Mouse (Mus musculus) hindbrain, embryonic 15.5 days (tissue): ENCODE measurements around the gene Sipa1l3. TPM values are rescaled to one million over a fixed set of nuclear protein-coding genes. Genes with fewer than 3 reads are reported as not detected.

Source experiments
- ATAC-seq: fragments of 200-750 bp; cut with Nextera tagmentation; 2 replicates; pipeline ENCODE4 v1.8.0; 2017; ENCODE audit warnings: low read depth, moderate number of reproducible peaks, moderate TSS enrichment; ENCODE audit not compliant: low FRiP score
- H3K27ac ChIP-seq: fragments of 300-500 bp; sonication (generic); replicated peaks from 2 replicates; pipeline ENCODE4 v1.5.1; 2015; ENCODE audit warnings: mild to moderate bottlenecking, inconsistent platforms
- H3K27me3 ChIP-seq: fragments of 300-500 bp; sonication (generic); 2 replicates; pipeline ENCODE4 v1.6.1; 2015; ENCODE audit warnings: control low read depth, inconsistent platforms
- H3K36me3 ChIP-seq: fragments of 300-500 bp; sonication (generic); 2 replicates; pipeline ENCODE4 v1.6.1; 2015; ENCODE audit warnings: control low read depth, inconsistent platforms
- H3K4me1 ChIP-seq: fragments of 300-500 bp; sonication (generic); replicated peaks from 2 replicates; pipeline ENCODE4 v1.6.1; 2015; ENCODE audit warnings: control low read depth, inconsistent platforms
- H3K4me2 ChIP-seq: fragments of 300-500 bp; sonication (generic); 2 replicates; pipeline ENCODE4 v1.6.1; 2015; ENCODE audit warnings: moderate library complexity, mild to moderate bottlenecking, inconsistent platforms
- H3K4me3 ChIP-seq: fragments of 300-500 bp; sonication (generic); 2 replicates; pipeline ENCODE4 v1.5.1; 2015; ENCODE audit warnings: mild to moderate bottlenecking, inconsistent platforms
- H3K9ac ChIP-seq: fragments of 300-500 bp; sonication (generic); 2 replicates; pipeline ENCODE4 v1.6.1; 2015; ENCODE audit warnings: inconsistent platforms
- H3K9me3 ChIP-seq: fragments of 300-500 bp; sonication (generic); 2 replicates; pipeline ENCODE4 v1.6.1; 2016; ENCODE audit warnings: control low read depth, inconsistent platforms
- WGBS: fragments of 180-500 bp; shearing (Covaris S2); methylation state at CpG from one replicate; pipeline ENCODE4 v1.1.7; 2015; 5-methylcytosine and 5-hydroxymethylcytosine counted together
- polyA plus RNA-seq: library from polyadenylated mRNA; unstranded; fragments of >200 nt; fragmentation: Nextera tagmentation; extraction: Ambion mirVana; gene quantifications from 2 replicates; pipeline ENCODE4 v1.2.1, GENCODE M21; 2015

Gene Sipa1l3
- polyA plus RNA-seq, 1 experiment from 2014 or later, result 23.3 TPM

- no peaks in the 10 kb centered on the region for H3K27me3 ChIP-seq
- peaks cover 20% of the 10 kb centered on the region for H3K4me1 ChIP-seq
- no peaks in the 10 kb centered on the region for H3K36me3 ChIP-seq
- H3K27ac ChIP-seq, result no peak overlapping the region
- ATAC-seq, result no peak
- H3K4me3 ChIP-seq, result no peak overlapping the region
- H3K9ac ChIP-seq, result no peak overlapping the region
- no peak overlapping the region for H3K4me2 ChIP-seq
- H3K9me3 ChIP-seq, result no peaks in the 10 kb centered on the region
- WGBS, result 66% methylated on average over 3 of the region's 3 CpGs
Observed at GRCm38 (mm10) chr7:29491471-29491755, 27.0 kb downstream of the Sipa1l3 start.

- no peak overlapping the region for H3K4me3 ChIP-seq
- H3K9me3 ChIP-seq, result no peaks in the 10 kb centered on the region
- H3K4me1 ChIP-seq, result peaks cover 15% of the 10 kb centered on the region
- no peaks in the 10 kb centered on the region for H3K27me3 ChIP-seq
- H3K4me2 ChIP-seq, result no peak overlapping the region
- no peak overlapping the region for H3K9ac ChIP-seq
- 77% methylated on average over 8 of the region's 8 CpGs for WGBS
- ATAC-seq, result no peak
- H3K27ac ChIP-seq, result no peak overlapping the region
- no peaks in the 10 kb centered on the region for H3K36me3 ChIP-seq
Observed at GRCm38 (mm10) chr7:29490704-29491470, 27.6 kb downstream of the Sipa1l3 start.

- H3K36me3 ChIP-seq, result no peaks in the 10 kb centered on the region
- ATAC-seq, result no peak
- 16% methylated on average over 7 of the region's 7 CpGs for WGBS
- no peaks in the 10 kb centered on the region for H3K9me3 ChIP-seq
- H3K4me3 ChIP-seq, result no peak overlapping the region
- no peak overlapping the region for H3K9ac ChIP-seq
- peak overlapping the region; percentile 25; the same call in 1 of the 2 replicates for H3K27ac ChIP-seq
- no peaks in the 10 kb centered on the region for H3K27me3 ChIP-seq
- H3K4me2 ChIP-seq, result no peak overlapping the region
- H3K4me1 ChIP-seq, result peaks cover 13% of the 10 kb centered on the region
Observed at GRCm38 (mm10) chr7:29489851-29490250, 28.6 kb downstream of the Sipa1l3 start.

- H3K27ac ChIP-seq, result no peak overlapping the region
- H3K4me3 ChIP-seq, result no peak overlapping the region
- 16% methylated on average over 3 of the region's 3 CpGs for WGBS
- no peaks in the 10 kb centered on the region for H3K9me3 ChIP-seq
- ATAC-seq, result no peak
- no peaks in the 10 kb centered on the region for H3K27me3 ChIP-seq
- peaks cover 13% of the 10 kb centered on the region for H3K4me1 ChIP-seq
- H3K36me3 ChIP-seq, result no peaks in the 10 kb centered on the region
- no peak overlapping the region for H3K9ac ChIP-seq
- H3K4me2 ChIP-seq, result no peak overlapping the region
Observed at GRCm38 (mm10) chr7:29489364-29489763, 29.1 kb downstream of the Sipa1l3 start.

DNA sequence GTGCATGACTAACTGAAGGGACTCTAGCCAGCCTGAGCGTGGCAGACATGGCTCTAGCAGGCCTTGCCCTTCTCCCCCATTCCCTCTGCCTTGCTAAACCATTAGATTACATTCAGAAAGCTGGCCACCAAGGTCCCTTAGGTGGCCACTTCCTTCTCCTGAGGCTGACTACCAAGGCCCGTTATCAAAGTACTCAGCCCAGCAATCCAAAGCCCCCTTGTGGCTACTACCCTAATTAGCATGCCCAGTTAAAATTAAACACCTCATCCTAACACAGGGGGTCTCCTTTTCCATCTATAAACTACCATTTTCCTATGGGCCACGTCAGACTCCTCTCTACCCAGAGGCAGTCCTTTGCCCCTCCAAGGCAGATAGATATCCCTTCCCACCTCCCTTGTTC is 31.7 kb downstream of the Sipa1l3 start:
- no peak overlapping the region for H3K4me2 ChIP-seq
- H3K27me3 ChIP-seq, result no peaks in the 10 kb centered on the region
- no peaks in the 10 kb centered on the region for H3K9me3 ChIP-seq
- no peak overlapping the region for H3K27ac ChIP-seq
- no peak overlapping the region for H3K4me3 ChIP-seq
- no peaks in the 10 kb centered on the region for H3K36me3 ChIP-seq
- peaks cover 21% of the 10 kb centered on the region for H3K4me1 ChIP-seq
- 65% methylated on average over 3 of the region's 3 CpGs for WGBS
- no peak overlapping the region for H3K9ac ChIP-seq
- ATAC-seq, result no peak

DNA sequence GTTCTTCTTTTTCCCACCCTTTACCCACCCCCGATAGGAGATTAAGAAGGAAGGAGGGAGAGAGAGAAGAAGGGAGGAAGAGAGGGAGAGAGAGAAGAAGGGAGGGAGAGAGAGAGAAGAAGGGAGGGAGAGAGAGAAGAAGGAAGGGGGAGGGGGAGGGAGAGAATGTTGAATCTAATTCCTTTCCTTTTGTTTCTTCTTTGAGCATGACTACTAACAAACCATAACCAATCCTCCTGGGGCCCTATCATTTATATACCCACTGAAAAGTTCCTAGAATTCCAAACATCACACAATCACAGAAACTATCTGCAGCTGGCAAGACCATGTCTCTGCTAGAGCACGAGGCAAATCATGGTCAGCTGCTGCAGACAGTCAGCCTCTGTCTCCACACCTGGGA is 32.7 kb downstream of the Sipa1l3 start:
- no peak overlapping the region for H3K4me3 ChIP-seq
- H3K27me3 ChIP-seq, result no peaks in the 10 kb centered on the region
- ATAC-seq, result no peak
- 83% methylated on average over 2 of the region's 2 CpGs for WGBS
- no peaks in the 10 kb centered on the region for H3K36me3 ChIP-seq
- H3K4me2 ChIP-seq, result no peak overlapping the region
- no peak overlapping the region for H3K9ac ChIP-seq
- H3K27ac ChIP-seq, result no peak overlapping the region
- H3K4me1 ChIP-seq, result peaks cover 32% of the 10 kb centered on the region
- H3K9me3 ChIP-seq, result no peaks in the 10 kb centered on the region

GRCm38 (mm10) chr7:29483556-29483955 is 34.9 kb downstream of the Sipa1l3 start:
- no peak overlapping the region for H3K9ac ChIP-seq
- H3K36me3 ChIP-seq, result no peaks in the 10 kb centered on the region
- H3K4me1 ChIP-seq, result peaks cover 24% of the 10 kb centered on the region
- H3K27me3 ChIP-seq, result no peaks in the 10 kb centered on the region
- 66% methylated on average over 4 of the region's 4 CpGs for WGBS
- H3K4me2 ChIP-seq, result no peak overlapping the region
- H3K9me3 ChIP-seq, result no peaks in the 10 kb centered on the region
- ATAC-seq, result no peak
- H3K27ac ChIP-seq, result no peak overlapping the region
- no peak overlapping the region for H3K4me3 ChIP-seq

DNA sequence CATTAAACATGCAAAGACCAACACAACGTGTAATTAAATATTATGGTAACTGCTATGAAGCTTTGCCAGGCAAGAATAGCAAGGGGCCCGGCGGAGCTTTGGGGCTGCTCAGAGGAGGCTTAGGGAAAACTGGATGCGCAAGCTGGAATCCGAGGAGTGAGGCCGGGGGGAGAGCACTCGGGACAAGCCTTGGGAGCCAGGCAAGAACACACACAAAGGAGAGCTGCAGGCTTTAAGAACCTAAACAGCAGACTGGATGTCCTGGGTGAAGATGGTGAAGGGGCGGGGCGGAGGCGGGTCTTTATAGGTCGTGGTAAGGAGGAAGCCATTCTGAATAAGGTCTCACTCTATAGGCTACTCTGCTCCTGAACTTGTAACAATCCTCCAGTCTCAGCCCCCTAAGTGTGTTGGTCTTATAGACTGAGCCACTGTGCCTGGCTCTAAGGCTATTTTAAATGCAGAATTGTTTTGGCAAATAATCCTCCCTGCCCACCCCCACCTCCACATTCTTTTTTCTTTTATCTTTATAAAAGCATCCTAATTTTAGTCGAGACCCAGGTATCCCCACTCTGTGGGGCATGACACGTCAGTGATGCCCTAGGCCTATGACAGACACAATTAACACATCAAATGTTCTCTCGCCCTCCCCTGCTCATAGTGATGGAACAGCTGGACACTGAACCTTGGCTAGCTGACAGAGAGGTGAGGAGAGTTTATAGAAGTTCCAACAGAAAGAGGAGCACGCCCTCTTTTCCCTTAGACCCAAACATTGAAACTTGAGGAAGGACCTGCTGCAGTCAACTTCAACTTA is 36.9 kb downstream of the Sipa1l3 start:
- Histone ChIP-seq H3K27ac (peak overlapping the region; percentile 9; the same call in 1 of the 2 replicates), H3K4me3 (no peak overlapping the region), H3K4me2 (no peak overlapping the region), H3K9ac (no peak overlapping the region), H3K36me3 (no peaks in the 10 kb centered on the region), H3K27me3 (no peaks in the 10 kb centered on the region), H3K4me1 (peaks cover 24% of the 10 kb centered on the region), H3K9me3 (no peaks in the 10 kb centered on the region)
- WGBS, result 34% methylated on average over 15 of the region's 15 CpGs
- peak; percentile 13; the same call in 1 of the 2 replicates for ATAC-seq

GRCm38 (mm10) chr7:29480590-29481344 is 37.7 kb downstream of the Sipa1l3 start:
- Histone ChIP-seq H3K27ac (peak overlapping the region; percentile 9; the same call in 1 of the 2 replicates), H3K27me3 (no peaks in the 10 kb centered on the region), H3K4me1 (peaks cover 24% of the 10 kb centered on the region), H3K9ac (no peak overlapping the region), H3K4me2 (no peak overlapping the region), H3K9me3 (no peaks in the 10 kb centered on the region), H3K4me3 (no peak overlapping the region), H3K36me3 (no peaks in the 10 kb centered on the region)
- 79% methylated on average over 16 of the region's 16 CpGs for WGBS
- no peak for ATAC-seq

DNA sequence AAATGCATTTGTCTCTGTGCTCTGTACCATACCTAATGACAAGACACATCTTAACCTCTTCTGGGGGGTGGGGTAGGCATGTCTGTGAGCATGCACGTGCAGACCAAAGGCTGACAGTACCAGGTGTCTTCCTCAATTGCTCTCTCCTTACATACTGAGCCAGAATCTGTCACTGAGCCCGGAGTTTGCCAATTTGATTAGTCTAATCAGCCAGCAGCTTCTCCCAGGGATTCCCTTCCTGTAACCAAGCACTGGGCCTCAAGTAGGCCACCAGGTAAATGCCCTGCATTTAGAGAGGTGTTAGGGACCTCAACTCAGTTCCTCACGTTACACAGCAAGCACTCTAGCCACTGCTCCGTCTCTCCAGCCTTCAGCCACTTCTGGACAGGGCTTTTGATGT is 38.3 kb downstream of the Sipa1l3 start:
- H3K27me3 ChIP-seq, result no peaks in the 10 kb centered on the region
- no peak overlapping the region for H3K4me3 ChIP-seq
- 77% methylated on average over 4 of the region's 4 CpGs for WGBS
- ATAC-seq, result no peak
- H3K9me3 ChIP-seq, result no peaks in the 10 kb centered on the region
- no peak overlapping the region for H3K9ac ChIP-seq
- H3K4me1 ChIP-seq, result peaks cover 24% of the 10 kb centered on the region
- H3K4me2 ChIP-seq, result no peak overlapping the region
- no peaks in the 10 kb centered on the region for H3K36me3 ChIP-seq
- 0 out of 2 replicates have a peak overlapping the region, but pooled peaks have one; percentile 3 for H3K27ac ChIP-seq

- ATAC-seq, result 0 out of 2 replicates have a peak, but pooled peaks have one; percentile 10
- Histone ChIP-seq H3K4me2 (no peak overlapping the region), H3K9me3 (no peaks in the 10 kb centered on the region), H3K27me3 (no peaks in the 10 kb centered on the region), H3K4me1 (peaks cover 26% of the 10 kb centered on the region), H3K4me3 (no peak overlapping the region), H3K36me3 (no peaks in the 10 kb centered on the region), H3K9ac (no peak overlapping the region), H3K27ac (no peak overlapping the region)
- 90% methylated on average over 7 of the region's 7 CpGs for WGBS
Observed at GRCm38 (mm10) chr7:29475005-29475404, 43.4 kb downstream of the Sipa1l3 start.

DNA sequence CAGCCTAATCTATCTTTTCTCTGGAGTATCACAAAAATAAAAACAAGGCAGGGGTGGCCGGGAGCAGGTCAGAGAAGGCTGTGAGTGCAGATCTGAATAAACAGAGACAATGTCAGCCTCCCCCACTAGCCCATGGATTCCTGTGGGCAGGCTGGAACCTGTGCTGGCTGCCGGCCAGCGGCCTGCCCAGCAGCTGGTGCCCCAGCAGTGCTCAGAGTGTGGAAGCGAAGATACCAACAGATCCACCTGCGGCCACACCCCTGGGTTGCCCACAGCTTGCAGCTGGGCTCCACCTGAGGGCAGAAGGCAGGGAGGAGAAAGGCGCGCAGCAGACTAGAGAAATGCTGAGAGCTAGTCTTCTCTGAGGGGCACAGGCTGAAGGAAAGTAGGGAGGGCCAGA is 47.1 kb downstream of the Sipa1l3 start:
- H3K27ac ChIP-seq, result peak overlapping the region; percentile 7; the same call in 1 of the 2 replicates
- H3K9ac ChIP-seq, result no peak overlapping the region
- no peaks in the 10 kb centered on the region for H3K9me3 ChIP-seq
- H3K4me1 ChIP-seq, result peaks cover 37% of the 10 kb centered on the region
- no peak for ATAC-seq
- no peaks in the 10 kb centered on the region for H3K36me3 ChIP-seq
- no peaks in the 10 kb centered on the region for H3K27me3 ChIP-seq
- H3K4me3 ChIP-seq, result no peak overlapping the region
- WGBS, result 58% methylated on average over 7 of the region's 7 CpGs
- H3K4me2 ChIP-seq, result no peak overlapping the region
